Mouse (Mus musculus): ENCODE results near the gene Spen. TPM values are rescaled to one million over a fixed set of nuclear protein-coding genes. Genes with fewer than 3 reads are reported as not detected.

The Spen gene
- total RNA-seq, 2 experiments from 2014 or later, result 32.1 to 34.2 TPM

DNA sequence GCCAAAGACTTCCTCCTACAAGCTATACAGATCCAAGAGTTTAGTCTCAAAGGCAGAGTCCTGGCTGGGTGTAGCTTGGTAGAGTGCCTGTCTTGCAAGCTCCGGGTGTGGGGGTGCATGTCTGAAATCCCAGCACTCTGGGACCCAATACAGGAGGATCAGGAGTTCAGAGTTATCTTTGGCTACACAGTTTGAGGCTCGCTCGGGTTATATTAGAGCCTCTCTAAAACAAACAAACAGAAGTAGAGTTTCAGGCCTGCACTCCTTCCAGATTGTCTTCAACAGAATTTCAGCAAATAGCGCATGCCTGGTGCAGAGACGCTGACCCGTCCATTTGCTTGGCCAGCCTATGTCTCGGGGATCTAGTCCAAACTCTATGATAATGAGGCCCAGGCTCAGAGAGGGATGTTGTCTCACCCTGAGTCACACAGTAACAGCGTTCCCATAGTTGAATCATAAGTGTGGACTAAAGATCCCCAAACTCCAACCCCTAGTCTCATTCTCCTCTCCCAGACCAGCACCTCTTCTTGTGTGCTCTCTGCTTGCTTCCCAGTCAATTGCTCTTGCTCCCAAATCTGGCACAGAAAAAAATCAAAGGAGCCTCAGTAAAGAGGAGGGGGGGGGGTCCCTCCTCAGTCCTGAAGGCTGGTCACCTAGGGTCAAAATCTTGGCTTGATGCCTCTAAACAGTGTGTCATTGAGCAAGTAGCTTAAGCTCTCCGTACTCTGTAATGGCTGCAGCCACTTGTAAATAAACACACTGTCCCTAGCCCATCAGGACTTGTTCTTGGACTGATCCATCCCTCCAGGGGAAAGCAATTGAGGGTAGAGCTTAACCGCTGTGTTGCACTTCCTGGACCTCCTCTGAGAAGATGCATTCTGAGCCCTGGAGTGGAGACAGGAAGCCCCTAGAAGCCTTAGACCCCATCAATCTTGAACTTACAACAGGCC lies 111.3 kb downstream of the Spen start:
- intact Hi-C loops (cut with DNase I), result no loop called here
- peak in 1 of 2 experiments; percentile 54 for DNase-seq

DNA sequence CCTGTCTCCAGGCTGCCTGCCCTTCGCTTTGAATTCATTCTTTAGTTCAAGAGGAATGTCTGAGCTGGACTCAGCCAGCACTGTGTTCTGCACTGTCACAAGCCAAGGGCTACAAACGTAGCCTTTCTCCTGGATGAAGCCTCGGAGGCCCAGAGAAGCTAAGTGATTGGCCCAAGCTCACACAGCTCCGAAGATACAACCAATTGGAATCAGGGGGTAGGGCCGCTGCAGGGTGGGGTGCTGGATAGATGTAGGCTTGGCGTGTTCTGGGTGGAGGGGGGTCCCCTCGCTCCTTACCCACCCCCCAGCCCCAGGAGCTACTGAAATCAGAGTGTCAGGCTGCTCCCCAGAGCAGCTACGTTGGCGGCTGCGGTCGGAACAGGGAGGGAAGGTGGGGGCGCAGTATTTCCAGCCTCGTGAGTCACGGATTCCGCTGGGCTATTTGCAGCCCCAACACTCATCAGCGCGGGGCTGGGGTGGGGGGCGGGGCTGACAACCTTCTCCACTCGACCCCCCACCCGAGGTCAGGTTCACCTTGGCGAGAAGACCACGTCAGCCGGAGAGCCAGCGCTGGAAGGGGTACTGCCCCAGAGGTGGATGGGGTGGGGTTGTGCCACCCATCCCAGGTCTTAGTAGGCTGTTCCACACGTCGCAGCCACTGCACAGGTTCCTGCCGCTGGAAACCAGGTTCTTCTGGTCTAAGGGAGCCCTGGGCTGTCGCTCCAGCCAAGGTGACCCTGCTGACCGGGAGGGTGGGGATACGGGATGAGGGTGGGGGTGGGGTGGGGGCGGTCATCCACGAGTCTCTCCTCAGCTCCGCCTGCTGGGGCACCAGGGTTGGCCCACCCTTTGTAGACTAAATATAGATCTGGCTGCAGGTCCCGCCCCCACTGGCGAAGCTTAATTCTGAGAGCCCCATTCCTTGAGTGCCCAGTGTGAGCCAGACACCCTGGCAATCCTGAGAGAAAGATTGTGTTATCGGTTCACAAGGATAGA lies 112.6 kb downstream of the Spen start:
- DNase-seq, result peak; percentile 84 to 86
- intact Hi-C loops (cut with DNase I), result no loop called here

DNA sequence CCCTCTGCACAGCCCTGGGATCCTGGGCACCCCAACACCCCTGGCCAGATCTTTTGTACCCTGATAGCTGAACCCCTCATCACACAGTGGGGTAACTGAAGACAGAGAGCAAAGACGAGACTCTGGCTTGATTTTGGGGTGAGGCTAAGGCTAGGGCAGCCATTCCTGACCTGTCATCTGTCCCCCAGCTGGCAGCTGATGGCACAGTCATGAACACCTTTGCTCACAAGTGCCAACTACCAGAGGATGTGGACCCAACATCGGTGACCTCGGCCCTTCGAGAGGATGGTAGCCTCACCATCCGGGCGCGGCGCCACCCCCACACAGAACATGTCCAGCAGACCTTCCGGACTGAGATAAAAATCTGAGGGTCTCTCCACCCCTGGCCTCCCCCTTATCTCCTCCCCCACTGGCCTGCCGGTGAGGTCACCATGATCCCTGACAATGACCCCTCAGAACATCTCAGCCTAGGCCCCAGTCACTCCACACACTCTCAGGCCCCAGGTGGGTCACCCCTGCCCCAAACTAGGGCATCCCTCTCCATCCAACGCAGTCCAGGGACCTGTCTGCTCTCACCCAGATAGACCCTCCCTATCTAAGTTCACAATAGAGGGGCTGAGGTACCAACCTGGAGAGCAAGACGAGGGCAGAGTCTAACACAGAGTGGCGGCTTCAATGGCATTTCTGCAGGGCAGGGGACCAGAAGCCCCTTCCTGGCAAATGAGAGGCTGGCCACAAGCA lies 114.5 kb downstream of the Spen start:
- peak in 1 of 2 experiments; percentile 34 for DNase-seq
- intact Hi-C loops (cut with DNase I), result no loop called here

DNA sequence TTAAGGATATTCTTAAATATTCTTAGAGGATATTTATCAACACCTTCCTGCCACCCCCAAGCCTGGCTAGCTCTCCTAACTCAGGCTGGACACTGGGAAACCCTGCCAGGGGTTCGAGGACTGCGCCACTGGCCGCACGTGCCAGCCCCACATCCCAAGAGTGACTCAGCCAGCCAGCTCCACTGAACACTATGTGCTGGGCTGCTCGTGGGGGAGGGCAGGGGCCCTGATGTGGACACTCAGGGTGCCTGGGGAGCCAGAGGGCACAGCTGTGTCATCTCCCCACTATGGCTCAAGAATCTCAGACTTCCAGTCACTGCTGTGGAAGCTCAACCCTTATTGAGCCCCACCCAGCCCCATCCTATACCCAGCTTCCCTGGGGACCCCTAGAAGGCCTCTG lies 115.1 kb downstream of the Spen start:
- intact Hi-C loops (cut with DNase I), result no loop called here

DNA sequence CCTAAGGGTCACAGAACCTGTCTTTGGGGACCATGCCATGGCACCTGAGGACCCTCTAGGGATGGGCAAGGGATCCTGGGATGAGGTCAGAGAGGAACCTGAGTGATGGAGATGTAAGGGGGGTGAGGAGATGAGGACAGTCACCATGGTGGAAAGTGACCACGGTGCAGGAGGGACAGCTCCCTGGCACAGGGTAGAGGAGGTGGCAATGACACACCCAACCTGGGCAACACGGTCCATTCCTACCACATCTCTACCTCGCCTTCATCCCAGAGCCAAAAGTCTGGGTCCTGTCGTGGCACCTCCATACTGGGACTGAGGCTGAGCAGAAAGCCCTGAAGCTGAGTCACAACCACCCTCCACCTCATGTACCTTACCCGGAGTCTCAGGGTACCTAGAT lies 115.6 kb downstream of the Spen start:
- peak in 1 of 2 experiments; percentile 34 for DNase-seq
- intact Hi-C loops (cut with DNase I), result no loop called here

More for the DNA sequence above, 115.1 kb downstream of the Spen start:
- peak; percentile 51 to 67 for DNase-seq

DNA sequence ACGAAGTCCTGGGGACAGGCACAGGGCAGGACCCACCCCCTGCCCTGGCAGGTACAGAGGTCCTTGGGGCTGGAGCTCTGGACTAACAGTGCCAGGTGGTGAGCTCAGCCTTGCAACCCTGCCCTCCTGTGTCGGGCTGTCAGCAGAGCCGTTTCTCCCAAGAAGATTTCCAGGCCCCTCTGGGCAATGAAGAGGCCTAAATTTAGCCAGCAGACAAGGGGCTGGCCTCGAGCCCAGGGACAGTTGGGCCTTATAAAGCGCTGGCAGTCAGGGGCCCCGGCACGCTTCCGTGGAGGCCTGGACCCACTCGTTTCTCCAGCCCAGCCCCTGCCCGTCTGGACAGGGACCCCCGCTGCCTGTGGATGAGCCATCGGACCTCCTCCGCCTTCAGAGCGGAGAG lies 117.0 kb downstream of the Spen start:
- peak; percentile 92 to 93 for DNase-seq
- intact Hi-C loops (cut with DNase I), result no loop called here

DNA sequence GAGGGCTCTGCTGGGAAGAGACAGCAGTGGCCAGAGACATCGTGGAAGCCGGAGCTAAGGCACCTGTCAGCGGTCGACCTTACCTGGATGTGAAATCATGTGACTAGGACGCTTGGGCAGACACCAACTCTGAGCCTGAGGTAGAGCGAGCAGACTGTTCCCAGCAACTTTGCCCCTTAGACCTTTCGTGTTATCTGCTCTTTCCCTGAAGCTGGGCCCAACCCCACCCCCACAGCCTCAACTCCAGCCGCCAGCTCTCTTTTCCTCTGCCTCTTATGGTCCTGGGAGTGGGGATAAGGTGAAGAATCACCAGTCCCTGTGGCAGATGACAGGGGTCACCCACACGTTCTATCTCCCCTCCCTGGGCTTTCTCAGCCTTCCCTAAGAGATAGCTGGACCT lies 117.5 kb downstream of the Spen start:
- intact Hi-C loops (cut with DNase I), result no loop called here
- DNase-seq, result peak; percentile 66

DNA sequence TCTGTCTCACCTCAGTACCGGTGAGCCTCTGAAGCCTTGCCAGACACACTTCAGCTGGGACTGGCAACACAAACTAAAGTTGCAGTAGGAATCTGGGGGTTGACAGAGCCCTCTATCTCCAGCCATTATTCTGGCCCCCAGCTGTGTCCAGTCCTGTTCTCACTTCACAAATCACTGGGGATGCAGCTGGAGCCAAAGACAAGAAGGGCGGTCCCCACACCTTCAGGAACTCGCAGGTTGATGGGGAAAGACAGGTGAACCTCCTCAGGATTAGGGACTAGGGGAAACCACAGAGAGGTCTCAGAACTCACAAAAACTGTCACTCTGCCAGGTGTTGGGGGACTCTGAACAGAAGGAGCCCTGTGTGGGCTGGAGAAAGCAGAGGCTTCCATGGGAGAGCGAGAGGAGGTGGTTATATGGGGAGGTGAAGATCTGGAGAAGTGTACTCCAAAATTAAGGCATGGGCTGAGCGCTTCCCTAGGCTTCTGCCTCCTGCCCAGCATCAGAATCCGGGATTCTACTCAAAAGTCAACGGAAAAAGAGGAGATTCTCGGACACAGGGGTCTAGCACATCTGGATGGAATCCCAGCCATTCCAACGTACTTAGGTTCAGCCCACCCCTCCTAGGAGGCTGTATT lies 118.1 kb downstream of the Spen start, which contains the start of gene Hspb7:
Hspb7 (plus strand) TSS at position 588 of the 638 bp plus-strand sequence.
- peak in 1 of 2 experiments; percentile 23 for DNase-seq
- intact Hi-C loops (cut with DNase I), result no loop called here

DNA sequence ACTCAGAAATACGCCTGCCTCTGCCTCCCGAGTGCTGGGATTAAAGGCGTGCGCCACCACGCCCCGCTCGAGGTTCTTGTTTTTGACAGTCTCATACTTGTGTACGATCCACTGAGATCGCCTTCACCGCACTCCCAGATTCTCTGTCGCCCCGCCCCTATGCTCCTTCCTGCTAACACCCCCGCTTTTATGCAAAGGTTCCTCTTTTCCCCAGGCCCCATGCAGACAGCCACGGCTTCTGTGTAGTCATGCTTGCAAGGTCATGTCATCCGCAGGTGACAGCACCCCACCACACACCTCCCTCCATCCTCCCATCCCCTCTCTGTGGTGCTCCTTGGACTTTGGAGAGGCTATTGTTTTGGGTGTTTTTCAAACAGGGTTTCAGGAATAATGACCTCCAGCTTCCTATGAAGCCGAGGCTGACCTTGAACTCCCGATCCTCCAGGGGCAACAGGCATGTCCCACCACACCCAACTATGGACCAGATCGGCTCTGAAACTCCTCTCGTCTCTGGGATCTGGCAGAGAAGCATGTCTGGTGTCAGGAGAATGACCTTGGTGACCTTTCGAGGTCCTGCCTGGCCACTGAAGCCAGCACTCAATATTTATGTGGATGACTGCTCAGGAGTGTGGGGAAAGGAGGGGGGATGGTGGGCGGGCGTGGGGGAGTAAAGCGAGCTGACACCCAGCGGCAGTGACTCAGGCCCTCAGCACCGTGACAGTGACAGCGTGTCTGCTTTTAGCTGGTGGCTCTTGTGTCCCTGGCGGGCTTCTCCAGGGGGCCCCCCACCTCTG lies 118.8 kb downstream of the Spen start:
- intact Hi-C loops (cut with DNase I), result no loop called here
- DNase-seq, result peak; percentile 69 to 76

Other genes starting within 250 kb of the Spen start
- 1 to 10 TPM; 8.1 TPM for gene Epha2, start 237.4 kb downstream of the Spen start, total RNA-seq (2021)
- gene Fam131c, start 170.4 kb downstream of the Spen start, total RNA-seq (2021), result 1 to 10 TPM in 1 of 2 experiments, under 1 TPM in 1; 0.94 to 2.9 TPM
- not detected for gene Clcnka, start 139.9 kb downstream of the Spen start, total RNA-seq (2021)
- 1 to 10 TPM in 1 of 2 experiments, under 1 TPM in 1; 0.91 to 1.2 TPM for gene Clcnkb, start 122.6 kb downstream of the Spen start, total RNA-seq (2021)
- 1,000 to 10,000 TPM; 1,029 to 1,075 TPM for gene Hspb7, start 117.8 kb downstream of the Spen start, total RNA-seq (2021)
- gene Srarp, start 102.5 kb downstream of the Spen start, total RNA-seq (2021), result not detected
- 10 to 100 TPM; 18.0 to 21.9 TPM for gene Zbtb17, start 93.9 kb downstream of the Spen start, total RNA-seq (2021)
- 100 to 1,000 TPM; 241 to 248 TPM for gene Fblim1, start 67.5 kb upstream of the Spen start, total RNA-seq (2021)
- 10 to 100 TPM; 11.2 to 15.6 TPM for gene Tmem82, start 80.0 kb upstream of the Spen start, total RNA-seq (2021)
- 10 to 100 TPM; 81.1 to 84.5 TPM for gene Slc25a34, start 85.2 kb upstream of the Spen start, total RNA-seq (2021)
- 10 to 100 TPM; 81.0 to 83.1 TPM for gene Plekhm2, start 126.3 kb upstream of the Spen start, total RNA-seq (2021)
- 1 to 10 TPM in 1 of 2 experiments, under 1 TPM in 1; 0.19 to 3.1 TPM for gene Rsc1a1, start 147.0 kb upstream of the Spen start, total RNA-seq (2021)
- gene Ddi2, start 184.8 kb upstream of the Spen start, total RNA-seq (2021), result 10 to 100 TPM; 38.5 to 41.1 TPM
- under 1 TPM; 0.48 to 0.79 TPM for gene Agmat, start 208.1 kb upstream of the Spen start, total RNA-seq (2021)

All from heart, postnatal 10 days (tissue).